Mouse (Mus musculus) retina, postnatal 7 days (tissue): ENCODE data around the gene Hgf.

ENCODE experiments used
- DNase-seq: peaks from one replicate; pipeline ENCODE4 v3.0.0-alpha.2; 2012; ENCODE audit warnings: low read depth, low spot score

Hgf gene

DNA sequence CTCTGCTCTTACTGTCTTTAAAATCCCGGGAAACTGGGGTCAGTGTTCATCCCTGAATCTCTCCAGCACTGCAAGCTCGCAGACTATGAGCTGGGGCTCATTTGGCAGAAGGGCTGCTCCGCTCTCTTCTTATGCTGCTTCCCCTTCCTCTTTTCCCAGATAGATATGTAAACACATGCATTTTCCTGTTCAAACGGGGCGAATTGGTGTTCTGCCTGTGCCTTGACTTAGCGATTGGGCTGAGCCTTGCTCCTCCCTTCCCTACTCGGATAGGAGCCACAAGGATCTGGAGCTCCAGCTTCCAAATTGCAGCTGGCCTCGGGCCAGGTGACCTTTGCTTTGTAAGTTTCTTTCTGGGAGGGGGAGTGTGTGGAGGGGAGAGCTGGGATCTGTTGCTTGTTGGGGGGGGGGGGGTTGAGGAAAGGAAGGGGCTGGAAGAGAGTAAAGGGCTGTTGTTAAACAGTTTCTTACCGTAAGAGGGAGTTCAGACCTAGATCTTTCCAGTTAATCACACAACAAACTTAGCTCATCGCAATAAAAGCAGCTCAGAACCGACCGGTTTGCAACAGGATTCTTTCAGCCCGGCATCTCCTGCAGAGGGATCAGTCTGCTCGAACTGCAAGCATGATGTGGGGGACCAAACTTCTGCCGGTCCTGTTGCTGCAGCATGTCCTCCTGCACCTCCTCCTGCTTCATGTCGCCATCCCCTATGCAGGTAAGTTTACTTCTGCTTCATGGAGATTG is at the start of gene Hgf:
TSS of gene Hgf (plus strand) at position 192 of the 744 bp plus-strand sequence.
- no peak for DNase-seq

DNA sequence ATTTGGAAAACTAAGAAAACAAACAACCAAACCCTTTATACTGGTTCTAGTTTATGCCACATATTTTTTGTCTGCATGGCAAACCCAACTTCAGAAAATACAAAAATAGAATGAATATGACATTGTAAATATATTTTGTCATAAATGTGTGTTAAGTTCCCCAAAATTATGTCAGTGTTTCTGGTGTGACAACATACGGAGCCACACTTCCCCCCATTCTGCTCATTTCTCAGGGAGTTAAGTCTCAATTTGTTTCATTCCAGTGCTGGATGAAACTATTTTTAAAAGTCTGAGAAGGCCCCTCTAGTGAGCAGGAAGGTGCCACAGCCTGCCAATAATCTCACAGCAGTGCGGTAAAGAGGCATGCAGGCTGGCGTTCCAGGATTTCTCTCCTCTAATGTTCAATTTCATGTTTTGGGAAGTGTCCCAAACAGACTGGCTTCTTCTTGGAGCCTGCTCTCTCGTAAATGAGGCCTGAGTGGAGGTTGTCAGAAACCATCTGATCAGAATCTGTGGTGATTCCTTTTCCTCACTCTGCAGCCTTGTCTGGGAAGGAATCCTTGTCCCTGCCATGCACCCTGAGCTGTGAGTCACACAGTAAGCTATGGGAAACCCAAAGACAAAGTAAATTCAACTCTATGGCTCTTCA is 46.5 kb upstream of the Hgf start:
- DNase-seq: no peak

DNA sequence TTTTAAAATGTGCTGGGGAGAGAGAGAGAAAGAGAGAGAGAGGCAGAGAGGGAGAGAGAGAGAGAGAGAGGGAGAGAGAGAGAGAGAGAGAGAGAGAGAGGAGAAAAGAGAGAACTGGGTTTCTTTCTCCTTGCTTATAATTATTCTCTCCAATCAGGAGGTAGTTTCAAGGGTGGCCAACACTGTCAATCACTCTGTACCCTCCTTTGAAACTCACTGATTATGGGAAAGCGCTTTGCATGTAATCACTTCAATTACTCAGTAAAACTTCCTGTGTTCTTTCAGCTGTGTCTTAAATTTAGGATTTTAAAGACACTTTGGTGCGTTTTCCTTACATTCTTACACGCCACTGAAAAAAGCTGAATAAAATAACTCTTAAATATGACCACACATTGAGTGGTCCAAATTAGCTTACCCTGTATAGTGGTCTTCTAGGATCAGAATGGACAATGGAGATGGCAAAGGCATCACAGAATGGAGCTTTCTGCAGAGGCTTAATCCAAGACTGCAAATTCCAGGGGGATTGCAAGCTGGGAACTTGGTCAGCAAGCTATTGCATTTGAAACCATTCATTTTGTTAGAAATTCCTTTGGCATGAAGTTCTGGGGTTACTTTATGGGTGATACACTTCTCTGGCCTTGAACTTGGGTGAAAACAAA is 21.5 kb upstream of the Hgf start:
- DNase-seq: no peak

DNA sequence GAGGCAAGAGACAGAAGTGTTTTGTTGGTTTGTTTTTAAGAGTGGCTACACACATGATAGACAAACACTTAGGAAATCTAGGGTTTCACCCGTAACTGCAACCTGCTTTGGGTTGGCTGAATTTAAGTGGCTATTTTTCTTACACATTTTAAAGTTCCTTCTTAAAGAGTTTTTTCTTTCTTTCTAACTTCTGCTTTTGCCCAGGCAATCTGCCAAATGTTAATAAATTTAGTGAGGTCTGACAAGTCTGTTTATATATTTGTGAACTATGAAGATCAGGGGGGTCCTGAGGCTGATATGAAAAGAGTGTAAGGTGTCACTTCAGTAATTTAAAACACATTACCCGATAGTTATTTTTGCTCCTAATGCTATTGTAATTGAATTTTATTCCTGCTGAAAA is 15.2 kb upstream of the Hgf start:
- DNase-seq: no peak

DNA sequence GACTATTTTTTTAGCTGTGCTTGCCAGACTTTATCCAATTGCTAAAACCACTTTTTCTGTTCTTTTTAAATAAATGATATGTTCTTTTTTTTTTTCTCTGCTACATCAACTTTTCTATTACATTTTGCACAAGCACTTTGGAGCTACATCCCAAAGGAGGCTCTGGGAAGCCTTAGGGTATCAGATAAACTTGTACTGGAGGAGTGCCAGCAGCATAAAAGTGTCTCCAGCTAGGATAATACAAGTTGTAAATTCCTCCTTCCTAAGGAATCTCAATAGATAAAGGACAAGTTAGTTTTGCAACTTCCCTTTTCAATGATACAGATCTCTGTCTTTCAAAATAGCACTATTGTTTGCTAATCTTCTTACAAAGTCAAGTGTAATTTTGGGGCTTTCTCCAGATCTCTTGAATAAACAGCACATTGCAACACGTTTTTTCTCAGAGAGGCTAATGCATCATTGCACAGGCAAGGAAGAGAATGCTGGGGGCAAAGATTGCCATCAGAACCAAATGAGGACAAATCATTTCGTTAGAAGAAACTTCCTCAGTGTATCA is 11.7 kb upstream of the Hgf start:
- no peak for DNase-seq

DNA sequence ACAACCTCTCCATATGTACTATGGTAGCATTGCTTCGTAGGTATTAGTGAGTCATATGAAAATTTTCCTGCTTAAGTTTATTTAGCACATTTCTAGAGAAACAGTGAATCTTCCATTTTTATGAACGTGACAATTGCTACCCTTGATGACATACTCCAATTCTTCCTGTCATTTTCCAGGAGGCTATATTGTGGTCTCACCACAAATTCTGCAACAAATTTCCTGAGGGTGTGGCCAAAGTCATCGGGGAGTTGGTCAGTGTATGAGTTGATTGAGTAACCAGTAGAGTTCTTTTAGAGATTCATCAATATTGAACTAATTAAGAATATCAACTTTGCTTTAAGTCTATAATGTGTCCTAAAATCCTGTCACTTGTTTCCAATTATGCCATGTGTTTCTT is 5.8 kb upstream of the Hgf start:
- DNase-seq: no peak

DNA sequence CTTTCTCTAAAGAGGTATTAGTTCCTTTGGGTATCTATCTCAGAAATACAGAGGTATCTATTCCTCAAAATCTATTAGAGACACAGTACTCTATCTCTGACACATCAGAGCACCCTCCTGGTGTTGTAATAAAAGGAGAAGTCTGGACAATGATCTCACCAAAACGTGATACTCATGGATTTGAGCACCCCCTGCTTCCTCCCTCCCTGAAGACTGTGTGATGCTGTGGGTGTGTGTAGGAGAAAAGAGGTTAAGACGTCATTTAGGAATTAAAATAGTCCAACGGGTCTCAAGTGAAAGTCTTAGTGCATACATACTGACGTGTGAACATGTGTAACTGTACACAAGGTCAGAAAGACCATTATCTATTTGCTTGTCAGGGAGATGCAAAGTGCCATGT is 648 bp upstream of the Hgf start:
- no peak for DNase-seq

DNA sequence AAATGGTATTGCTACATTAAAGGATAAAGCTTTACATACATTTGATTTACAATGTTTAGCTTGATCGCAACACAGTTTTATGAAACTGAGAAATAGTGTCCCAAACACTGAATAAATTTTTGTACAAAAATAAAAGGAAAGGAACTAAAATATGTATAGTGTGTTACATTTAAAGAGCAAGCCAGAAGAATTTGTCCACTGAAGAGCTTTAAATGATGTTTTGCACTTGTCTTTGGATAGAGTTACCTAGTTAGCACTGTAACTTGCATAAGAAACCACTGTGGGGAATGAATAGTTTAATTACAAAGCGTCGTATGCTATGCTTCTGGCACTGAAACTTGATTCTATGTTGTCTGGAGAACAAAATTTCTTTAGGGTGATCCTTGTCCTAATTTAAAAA is 7.0 kb downstream of the Hgf start:
- no peak for DNase-seq

DNA sequence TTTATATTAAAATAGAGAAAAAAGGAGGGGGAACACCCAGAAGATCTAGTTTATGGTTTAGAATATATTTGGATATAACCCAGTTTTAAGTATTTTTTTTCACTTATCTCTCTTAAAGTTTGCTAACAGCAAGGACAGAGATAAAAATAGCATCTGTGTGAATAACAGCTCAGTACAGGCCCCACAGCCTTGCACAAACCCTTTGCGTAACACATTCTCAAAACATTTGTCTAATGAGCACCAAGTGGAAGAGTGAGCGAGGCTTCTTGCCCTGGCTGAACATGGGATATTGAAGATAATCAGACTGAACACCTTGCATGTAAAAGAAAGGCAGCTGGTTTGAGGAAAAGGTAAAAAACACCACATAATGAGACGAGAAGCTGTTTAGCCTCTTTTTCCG is 15.7 kb downstream of the Hgf start:
- DNase-seq: no peak

DNA sequence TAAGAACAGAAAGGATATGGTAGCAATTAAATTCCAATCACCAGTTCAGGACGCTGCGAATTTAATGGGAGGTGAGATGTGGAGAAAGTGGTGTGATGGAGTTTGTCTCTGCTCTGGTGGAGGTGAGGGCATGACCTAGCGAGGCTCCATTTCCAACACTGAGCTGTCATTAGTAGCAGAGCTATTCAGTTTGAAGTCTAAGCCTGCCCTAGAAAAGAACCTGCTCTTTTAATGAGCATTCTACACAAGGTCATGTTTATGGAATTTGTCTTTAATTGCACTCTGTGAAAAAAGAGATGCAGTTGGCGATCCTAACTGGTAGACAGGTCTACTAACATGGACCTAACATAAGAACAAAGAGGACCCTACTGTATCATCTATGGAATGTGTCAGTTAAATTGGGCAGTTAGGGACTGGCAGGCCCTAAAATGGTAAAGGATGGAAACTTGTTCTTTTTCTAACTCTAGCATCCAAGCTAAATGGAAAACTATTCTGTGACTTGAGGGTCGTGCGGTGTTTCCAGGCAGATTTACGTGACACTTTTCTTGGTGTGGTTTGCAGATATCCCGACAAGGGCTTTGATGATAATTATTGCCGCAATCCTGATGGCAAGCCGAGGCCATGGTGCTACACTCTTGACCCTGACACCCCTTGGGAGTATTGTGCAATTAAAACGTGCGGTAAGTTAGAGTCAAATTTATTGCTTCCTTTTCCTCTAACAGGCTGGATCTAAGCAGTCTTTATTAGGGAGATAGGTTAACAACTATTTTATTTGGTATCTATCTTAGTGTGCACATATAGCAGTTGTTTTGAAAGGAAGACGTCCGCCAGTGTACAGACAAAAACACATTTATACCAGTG is 24.8 kb downstream of the Hgf start:
- DNase-seq: no peak

DNA sequence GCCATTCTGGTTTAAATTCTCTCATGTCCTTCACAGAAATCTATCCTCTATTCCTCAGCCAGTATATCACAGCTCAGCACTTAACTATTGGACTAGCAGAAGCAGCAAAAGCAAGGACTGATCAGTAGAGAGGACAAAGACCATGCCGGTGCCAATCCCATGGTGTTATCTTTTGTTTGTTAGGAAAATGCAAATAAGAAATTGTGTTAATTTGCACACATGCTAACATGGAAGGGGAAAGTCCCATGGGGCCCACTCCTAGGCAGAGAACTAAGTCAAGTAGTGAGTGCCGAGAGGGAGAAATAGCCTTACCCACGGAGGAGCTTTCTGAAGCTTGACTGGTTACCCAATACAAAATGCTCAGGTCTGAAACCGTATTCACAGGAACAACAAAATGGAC is 42.4 kb downstream of the Hgf start:
- no peak for DNase-seq

DNA sequence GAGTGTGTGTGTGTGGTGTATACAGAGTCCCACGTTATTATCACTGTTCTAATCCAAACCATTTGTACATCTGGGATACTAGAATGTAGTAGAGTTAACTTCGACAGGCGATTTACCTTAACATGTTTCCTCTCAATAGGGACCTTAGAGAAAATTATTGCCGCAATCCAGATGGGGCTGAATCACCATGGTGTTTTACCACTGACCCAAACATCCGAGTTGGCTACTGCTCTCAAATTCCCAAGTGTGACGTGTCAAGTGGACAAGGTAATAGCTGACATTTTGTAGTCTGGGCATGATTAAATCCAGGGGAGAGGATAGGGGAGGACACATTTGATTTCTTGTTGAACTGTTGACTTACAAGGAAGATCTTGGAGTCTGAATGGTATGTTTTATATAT is 44.7 kb downstream of the Hgf start:
- DNase-seq: no peak

DNA sequence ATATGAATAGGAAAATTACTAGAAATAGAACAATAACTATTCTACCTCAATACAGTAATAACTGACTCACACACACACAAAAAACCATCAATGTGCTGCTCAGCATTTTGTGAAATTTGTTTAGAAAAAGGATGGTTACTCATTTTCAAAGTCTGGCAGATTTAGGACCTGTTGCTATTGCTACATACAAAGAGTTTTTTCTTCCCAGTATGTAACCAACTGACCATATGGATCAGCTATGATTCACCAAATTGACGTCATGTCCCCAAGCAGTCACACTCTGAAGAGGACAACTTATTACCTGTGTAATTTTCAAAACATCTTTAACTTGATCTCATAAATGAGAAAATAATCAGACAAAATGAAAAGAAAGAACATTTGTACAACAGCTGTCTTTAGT is 48.2 kb downstream of the Hgf start:
- DNase-seq: no peak

DNA sequence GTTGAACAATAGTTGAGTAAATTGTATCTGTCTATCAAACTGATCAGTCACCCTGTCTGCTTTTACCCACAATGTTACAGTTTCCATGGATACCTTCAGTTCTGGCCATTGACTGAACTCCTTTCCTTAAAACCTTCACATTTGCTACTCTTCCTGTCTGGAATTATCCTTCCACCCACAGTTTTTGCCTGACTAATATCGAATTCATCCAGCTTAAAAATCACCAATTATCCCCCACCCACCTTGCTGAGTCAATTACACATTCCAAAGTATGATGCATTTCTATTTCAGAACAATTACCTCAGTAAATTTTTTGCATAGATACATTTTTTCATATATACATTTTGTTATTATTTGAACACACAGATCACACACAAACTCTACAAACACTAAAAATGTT is 79.7 kb downstream of the Hgf start:
- no peak for DNase-seq

DNA sequence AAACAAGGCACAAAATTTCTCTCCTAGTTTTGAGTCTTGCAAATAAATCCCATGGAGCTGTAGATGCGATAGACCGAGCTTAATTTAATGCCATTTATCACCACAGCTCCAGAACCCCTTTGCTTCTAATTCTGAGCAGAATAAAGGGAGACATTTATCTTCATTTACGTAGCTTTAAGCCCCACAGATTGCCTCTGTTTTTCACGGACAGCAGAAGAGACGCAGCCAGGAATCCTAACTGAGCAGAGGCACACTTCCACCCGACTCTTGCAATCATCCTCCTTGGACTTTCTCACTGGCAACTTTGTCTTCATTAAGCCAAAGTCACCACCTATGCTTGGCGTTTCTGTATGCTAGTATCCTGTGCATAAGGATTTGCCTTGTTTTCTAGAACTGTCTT is 93.1 kb downstream of the Hgf start:
- DNase-seq: no peak

DNA sequence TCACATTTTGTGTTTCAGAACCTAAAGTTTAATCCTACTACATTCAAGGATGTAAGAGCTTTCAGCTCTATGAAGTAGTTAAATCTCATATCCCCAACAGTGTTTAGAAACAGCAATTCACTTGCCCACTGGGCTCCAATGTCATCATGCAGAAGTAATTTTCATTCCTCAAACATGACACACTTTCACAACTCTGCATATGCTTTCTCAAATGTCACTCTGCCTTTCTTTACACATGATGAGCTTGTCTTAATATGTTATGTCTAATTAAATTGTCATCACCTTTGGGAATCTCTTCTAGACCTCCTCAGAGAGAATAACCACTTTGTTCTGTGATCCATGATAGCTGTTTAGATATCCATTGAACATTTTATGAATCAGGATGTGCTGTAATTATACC is 94.4 kb downstream of the Hgf start:
- DNase-seq: peak; percentile 8

DNA sequence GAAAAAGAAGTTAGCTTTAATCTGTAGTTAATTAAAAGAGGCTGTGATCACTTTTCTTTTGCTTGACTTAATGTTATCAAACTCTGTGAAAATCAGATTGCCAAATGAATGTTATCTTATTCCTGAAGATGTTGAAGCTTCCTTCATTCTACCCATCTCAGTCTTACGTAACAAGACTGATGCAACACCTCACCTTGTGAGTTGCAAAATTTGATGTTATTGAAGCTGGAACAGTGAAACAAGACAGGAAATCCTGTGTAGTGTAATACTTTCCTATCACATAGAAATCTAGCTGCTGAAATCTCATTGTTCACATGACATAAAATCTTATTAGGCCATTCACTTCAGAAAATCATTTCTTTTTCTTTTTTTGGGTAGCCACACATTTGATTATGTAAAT is 96.9 kb downstream of the Hgf start:
- no peak for DNase-seq

DNA sequence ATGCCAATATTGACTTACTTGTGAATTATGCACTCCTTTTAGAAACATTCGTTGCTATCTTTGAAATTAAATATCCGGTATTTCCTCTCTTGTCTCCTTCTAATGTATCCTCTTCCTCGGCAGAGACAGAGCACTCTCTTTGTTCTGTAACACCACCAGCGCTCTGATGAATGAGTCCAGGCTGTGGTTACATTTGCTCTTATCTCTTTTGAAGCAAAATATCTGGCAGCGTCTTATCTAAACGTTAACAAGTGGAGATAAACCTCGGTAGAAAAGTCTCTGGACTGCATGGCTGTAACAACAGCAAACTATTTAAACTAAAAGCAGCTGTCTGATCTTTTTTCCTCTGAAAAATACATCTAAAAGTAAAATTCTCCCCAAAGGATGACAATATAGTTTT is 100.7 kb downstream of the Hgf start:
- DNase-seq: no peak
